Mouse (Mus musculus) kidney, adult 2 months (tissue): ENCODE measurements at regions not wholly inside any gene's neighbourhood (a gene's known extent, or its start where the extent isn't known, plus 50 kb on each side); places are given as distances from the start of the nearest gene placed in this dataset.

ENCODE experiments used
- CTCF ChIP-seq: fragments of 200-500 bp; conservative IDR thresholded peaks from 2 replicates; pipeline ENCODE4 v1.5.1; 2011; ENCODE audit warnings: low read depth, mild to moderate bottlenecking, control low read depth, low read length, moderate library complexity, mixed read lengths; ENCODE audit not compliant: insufficient read depth, insufficient read length
- POLR2A ChIP-seq: fragments of 200-500 bp; IDR thresholded peaks from one replicate; pipeline ENCODE4 v1.6.1; 2011; ENCODE audit warnings: low read depth, low read length, control low read depth

DNA sequence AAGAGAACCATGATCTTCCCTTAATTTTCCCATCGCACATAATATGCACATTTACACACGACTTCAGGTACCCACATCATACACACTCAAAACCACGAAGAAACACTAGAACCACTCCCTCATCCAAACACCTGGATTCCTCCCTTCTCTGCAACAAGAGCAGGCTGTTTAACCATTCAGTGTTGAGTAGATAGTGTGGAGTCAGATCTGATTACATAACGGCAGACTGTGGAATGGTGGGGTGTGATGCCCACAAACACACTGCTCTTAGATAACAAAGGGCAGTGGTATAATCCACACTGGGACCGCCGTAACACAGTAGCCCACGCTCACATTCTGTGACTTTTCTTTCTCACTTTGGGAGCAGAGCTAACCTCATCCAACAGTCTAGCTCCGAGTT lies 51.5 kb upstream of the Armc2 start:
- TF ChIP-seq POLR2A: no peak
- TF ChIP-seq CTCF: no peak
